Mouse (Mus musculus): ENCODE measurements around the gene Gm49337.

DNA sequence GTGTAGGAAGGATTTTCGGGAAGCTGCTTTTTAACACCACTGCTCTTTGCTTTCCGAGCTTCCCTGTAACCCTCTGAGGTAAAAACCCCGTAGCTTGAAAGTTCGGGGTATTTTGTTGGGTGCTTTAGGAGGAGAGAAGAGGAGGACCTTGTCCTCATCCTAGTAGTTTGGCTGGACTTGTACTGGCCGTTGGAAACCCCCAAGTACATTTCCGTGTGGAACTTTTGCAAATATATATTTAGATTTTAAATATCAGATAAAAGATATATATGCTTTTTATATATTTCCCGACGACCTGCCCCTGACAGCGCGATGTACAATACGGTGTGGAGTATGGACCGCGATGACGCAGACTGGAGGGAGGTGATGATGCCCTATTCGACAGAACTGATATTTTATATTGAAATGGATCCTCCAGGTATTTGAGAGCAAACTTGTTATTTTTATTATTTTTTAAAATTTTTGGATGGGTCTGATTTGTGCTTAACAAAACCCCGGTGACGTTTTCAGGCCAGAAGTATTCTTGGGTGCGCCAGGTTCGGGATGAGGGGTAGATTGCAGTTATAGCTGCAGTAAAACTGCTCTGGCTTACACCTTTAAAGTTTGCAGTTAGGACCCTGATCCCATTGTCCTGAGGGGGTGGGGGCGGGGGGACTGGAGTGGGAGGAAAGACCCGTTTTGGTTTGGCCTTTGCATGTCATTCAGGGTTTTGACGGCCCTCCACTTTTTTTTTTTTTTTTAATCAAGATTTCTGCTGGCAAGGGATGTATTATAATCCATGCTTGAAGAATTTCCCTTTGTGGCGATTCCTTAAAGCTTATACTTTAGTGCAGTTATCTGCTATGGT lies 49.0 kb downstream of the Gm49337 start:
- no peak for TF ChIP-seq POLR2A (IDR thresholded peaks at IDR 0.05; ENCODE audit: borderline replicate concordance, extremely low read depth, low read depth, low read length)
- TF ChIP-seq CTCF (IDR thresholded peaks at IDR 0.05; ENCODE audit: insufficient read depth, low read length): no peak

Data from lung, adult 2 months (tissue).